Mouse (Mus musculus): ENCODE measurements around the gene Fam155a.

GRCm38 (mm10) chr8:9694794-9695193, 76.2 kb downstream of the Fam155a start:
- TF ChIP-seq POLR2A (IDR thresholded peaks at IDR 0.05; ENCODE audit: low read depth, low read length) (no peak), CTCF (IDR thresholded peaks at IDR 0.05; ENCODE audit: borderline replicate concordance, insufficient read depth, low read length) (no peak)

All from embryonic fibroblast, embryonic 13.5 days (primary cell).